Mouse (Mus musculus): ENCODE data around the gene Zfp128. TPM values are rescaled to one million over a fixed set of nuclear protein-coding genes. Genes with fewer than 3 reads are reported as not detected.

Gene Zfp128
- polyA plus RNA-seq, 1 experiment, result 3.4 TPM

DNA sequence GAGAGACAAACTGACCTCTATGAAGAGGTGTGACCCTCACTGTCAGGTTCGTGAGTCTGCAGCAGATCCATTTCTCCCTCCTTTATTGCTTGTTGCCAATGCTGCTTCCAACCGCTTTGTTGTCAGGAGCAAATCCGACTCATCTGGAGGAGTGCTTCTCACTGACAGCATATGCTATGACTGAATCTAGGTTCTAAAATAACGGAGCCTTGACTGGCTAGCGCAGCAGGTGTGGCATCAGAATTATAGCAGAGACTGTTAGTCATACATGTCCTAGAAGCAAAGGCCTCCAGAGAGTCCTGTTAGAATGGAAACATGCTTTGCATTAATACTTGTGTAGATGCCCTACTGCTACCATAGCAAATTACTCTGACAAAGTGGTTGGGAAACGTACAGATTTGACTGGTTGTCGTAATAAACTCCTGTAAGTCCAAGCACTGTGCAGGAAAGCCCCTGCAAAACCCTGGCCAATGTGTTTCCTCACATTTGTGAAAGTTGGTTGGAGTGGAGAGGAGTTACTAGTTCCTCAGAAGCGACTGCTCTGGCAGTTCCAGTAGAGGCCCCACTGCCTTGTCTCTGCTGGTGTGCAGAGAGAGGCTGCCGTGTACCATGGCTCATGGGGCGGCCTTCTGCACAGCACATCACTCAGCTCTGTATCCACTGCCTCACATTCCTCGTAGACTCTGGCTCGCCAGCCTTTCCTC, 5.7 kb downstream of the Zfp128 start:
- Histone ChIP-seq H3K36me3 (ENCODE audit: control insufficient read depth, insufficient read depth, low read length) (no peaks in the 10 kb centered on the region; the same call in 1 of the 2 replicates), H3K27ac (ENCODE audit: control insufficient read depth, insufficient read depth, low read depth, low read length) (no peak overlapping the region), H3K4me1 (ENCODE audit: control insufficient read depth, insufficient read depth, low read length) (no peaks in the 10 kb centered on the region), H3K27me3 (ENCODE audit: control insufficient read depth, insufficient read depth, low read length) (no peaks in the 10 kb centered on the region), H3K4me3 (ENCODE audit: control insufficient read depth, low read depth, low read length) (no peak overlapping the region)
- no peak for TF ChIP-seq CTCF (IDR thresholded peaks at IDR 0.05; ENCODE audit: control insufficient read depth, insufficient read depth, insufficient replicate concordance, low read depth, low read length)
- TF ChIP-seq POLR2A (IDR thresholded peaks at IDR 0.05; ENCODE audit: control insufficient read depth, low read depth, low read length), result no peak

DNA sequence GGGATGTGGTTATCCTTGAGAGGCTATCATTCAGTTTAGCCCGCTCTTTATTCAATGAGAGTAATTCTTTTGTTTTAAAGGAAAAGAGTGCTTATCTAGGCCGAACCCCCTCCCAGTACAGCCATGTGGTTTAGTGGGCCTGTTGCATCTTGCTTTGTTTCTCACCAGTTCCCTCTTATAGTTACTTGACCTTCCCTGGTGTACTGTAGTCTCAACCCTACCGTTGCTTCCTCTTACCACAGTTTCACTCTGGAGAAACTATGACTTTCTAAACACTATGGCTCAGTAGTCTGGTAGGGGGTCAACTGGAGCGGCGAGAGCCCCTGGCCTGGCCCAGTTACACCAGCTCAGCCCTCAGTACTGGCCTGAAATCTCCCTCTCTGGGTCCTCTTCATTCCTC, 6.6 kb downstream of the Zfp128 start:
- Histone ChIP-seq H3K27me3 (ENCODE audit: control insufficient read depth, insufficient read depth, low read length) (no peaks in the 10 kb centered on the region), H3K4me1 (ENCODE audit: control insufficient read depth, insufficient read depth, low read length) (no peaks in the 10 kb centered on the region), H3K4me3 (ENCODE audit: control insufficient read depth, low read depth, low read length) (no peak overlapping the region), H3K27ac (ENCODE audit: control insufficient read depth, insufficient read depth, low read depth, low read length) (no peak overlapping the region), H3K36me3 (ENCODE audit: control insufficient read depth, insufficient read depth, low read length) (no peaks in the 10 kb centered on the region; the same call in 1 of the 2 replicates)
- TF ChIP-seq POLR2A (IDR thresholded peaks at IDR 0.05; ENCODE audit: control insufficient read depth, low read depth, low read length) (no peak), CTCF (IDR thresholded peaks at IDR 0.05; ENCODE audit: control insufficient read depth, insufficient read depth, insufficient replicate concordance, low read depth, low read length) (no peak)

DNA sequence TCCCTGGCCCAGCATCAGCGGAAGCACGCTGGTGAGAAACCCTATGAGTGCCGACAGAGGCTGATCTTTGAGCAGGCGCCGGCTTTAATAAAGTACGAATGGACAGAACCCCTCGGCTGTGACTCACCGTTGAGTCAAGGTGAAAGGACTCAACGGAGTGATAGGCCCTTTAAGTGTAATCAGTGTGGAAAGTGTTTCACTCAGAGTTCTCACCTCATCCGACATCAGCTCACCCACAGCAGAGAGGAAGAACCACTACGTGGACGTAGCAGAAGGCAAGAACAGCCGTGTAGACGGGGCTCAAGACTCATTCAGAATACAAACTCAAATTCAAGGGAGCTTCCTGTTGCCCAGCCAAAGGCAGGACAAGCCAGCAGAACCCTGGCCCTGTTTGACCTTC, 10.0 kb downstream of the Zfp128 start:
- Histone ChIP-seq H3K4me1 (ENCODE audit: control insufficient read depth, insufficient read depth, low read length) (no peaks in the 10 kb centered on the region), H3K36me3 (ENCODE audit: control insufficient read depth, insufficient read depth, low read length) (no peaks in the 10 kb centered on the region; the same call in 1 of the 2 replicates), H3K27ac (ENCODE audit: control insufficient read depth, insufficient read depth, low read depth, low read length) (no peak overlapping the region), H3K4me3 (ENCODE audit: control insufficient read depth, low read depth, low read length) (no peak overlapping the region), H3K27me3 (ENCODE audit: control insufficient read depth, insufficient read depth, low read length) (no peaks in the 10 kb centered on the region)
- no peak for TF ChIP-seq POLR2A (IDR thresholded peaks at IDR 0.05; ENCODE audit: control insufficient read depth, low read depth, low read length)
- no peak for TF ChIP-seq CTCF (IDR thresholded peaks at IDR 0.05; ENCODE audit: control insufficient read depth, insufficient read depth, insufficient replicate concordance, low read depth, low read length)

DNA sequence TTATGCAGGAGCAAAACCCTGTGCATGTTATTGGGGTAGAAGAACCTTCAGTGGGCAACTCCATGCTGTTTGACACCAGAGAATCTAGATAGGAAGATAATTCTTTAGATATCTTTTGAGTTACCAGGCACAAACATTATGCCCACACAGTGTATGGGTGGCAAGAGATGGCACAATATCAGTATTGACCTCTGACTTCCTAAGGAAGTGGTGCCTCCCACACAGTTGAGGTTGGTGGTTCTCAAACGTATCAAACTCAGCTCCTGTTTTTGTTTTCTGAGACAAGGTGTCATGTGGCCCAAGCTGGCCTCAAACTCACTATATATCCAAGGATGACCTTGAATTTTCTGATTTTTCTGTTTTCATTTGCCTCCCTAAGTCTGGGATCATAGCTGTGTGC, 10.4 kb downstream of the Zfp128 start:
- no peak overlapping the region for H3K4me3 ChIP-seq (ENCODE audit: control insufficient read depth, low read depth, low read length)
- no peaks in the 10 kb centered on the region for H3K27me3 ChIP-seq (ENCODE audit: control insufficient read depth, insufficient read depth, low read length)
- H3K36me3 ChIP-seq (ENCODE audit: control insufficient read depth, insufficient read depth, low read length), result no peaks in the 10 kb centered on the region; the same call in 1 of the 2 replicates
- H3K27ac ChIP-seq (ENCODE audit: control insufficient read depth, insufficient read depth, low read depth, low read length), result no peak overlapping the region
- H3K4me1 ChIP-seq (ENCODE audit: control insufficient read depth, insufficient read depth, low read length), result no peaks in the 10 kb centered on the region
- TF ChIP-seq CTCF (IDR thresholded peaks at IDR 0.05; ENCODE audit: control insufficient read depth, insufficient read depth, insufficient replicate concordance, low read depth, low read length) (no peak), POLR2A (IDR thresholded peaks at IDR 0.05; ENCODE audit: control insufficient read depth, low read depth, low read length) (no peak)

DNA sequence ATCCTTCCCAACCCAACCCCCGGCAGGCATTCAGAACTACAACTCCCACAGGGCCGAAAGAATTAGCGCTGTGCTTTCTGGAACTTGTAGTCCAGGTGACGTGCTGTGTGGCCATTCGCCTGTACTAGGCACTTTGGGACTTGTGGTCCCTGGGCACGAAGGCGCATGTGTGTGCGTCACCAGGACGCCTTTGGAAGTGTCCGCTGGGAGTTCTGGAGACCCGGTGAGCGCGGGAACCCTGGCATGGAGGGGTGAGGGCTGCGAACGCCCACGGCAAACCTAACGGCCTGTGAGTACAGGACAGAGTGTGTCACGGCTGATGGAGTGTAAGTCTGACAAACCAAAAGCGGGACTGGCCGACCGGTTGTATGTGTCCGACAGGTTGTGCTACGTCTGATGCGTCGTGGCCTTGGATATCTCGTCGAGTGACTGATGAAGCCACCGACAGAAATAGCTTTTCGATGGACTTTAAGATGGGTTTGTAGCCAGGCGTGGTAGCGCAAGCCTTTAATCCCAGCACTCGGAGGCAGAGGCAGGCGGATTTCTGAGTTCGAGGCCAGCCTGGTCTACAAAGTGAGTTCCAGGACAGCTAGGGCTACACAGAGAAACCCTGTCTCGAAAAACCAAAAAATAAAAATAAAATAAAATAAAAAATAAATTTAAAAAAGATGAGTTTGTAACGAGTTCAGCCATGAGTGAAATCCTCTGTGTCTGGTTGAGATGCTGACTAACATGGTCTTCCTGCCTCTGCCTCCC, 16.9 kb downstream of the Zfp128 start, which contains the start of gene Zscan22:
Gene Zscan22 (plus strand): TSS at position 161 of the 756 bp plus-strand sequence.
- peaks cover 5% of the 10 kb centered on the region for H3K4me1 ChIP-seq (ENCODE audit: control insufficient read depth, insufficient read depth, low read length)
- H3K27ac ChIP-seq (ENCODE audit: control insufficient read depth, insufficient read depth, low read depth, low read length), result peak within 1 kb of the TSS; percentile 65
- H3K36me3 ChIP-seq (ENCODE audit: control insufficient read depth, insufficient read depth, low read length), result no peaks in the 10 kb centered on the region
- peak within 1 kb of the TSS; percentile 90 for H3K4me3 ChIP-seq (ENCODE audit: control insufficient read depth, low read depth, low read length)
- TF ChIP-seq POLR2A (IDR thresholded peaks at IDR 0.05; ENCODE audit: control insufficient read depth, low read depth, low read length) (peak; percentile 84), CTCF (IDR thresholded peaks at IDR 0.05; ENCODE audit: control insufficient read depth, insufficient read depth, insufficient replicate concordance, low read depth, low read length) (peak; percentile 6; the same call in 1 of the 2 replicates)
- no peaks in the 10 kb centered on the region for H3K27me3 ChIP-seq (ENCODE audit: control insufficient read depth, insufficient read depth, low read length)

DNA sequence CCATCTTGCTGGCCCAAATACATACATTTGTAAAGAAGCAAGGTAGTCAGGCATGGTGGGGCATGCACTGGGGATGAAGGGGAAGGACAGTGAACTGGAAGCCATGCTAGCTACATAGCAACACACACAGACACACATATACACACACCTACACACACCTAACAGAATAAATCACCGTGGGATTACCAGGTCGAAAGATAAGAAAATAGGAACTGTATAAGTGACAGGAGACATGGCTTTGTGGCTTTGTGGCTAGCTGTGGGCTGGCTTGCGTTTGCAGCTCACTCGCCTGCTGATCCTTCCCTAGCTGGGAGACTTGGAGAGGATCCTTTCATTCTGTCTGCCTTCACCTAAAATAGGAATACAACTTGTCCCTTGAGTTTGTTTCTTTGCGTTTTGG, 20.5 kb downstream of the Zfp128 start:
- Histone ChIP-seq H3K27ac (ENCODE audit: control insufficient read depth, insufficient read depth, low read depth, low read length) (no peak overlapping the region), H3K4me1 (ENCODE audit: control insufficient read depth, insufficient read depth, low read length) (peaks cover 5% of the 10 kb centered on the region), H3K36me3 (ENCODE audit: control insufficient read depth, insufficient read depth, low read length) (no peaks in the 10 kb centered on the region), H3K4me3 (ENCODE audit: control insufficient read depth, low read depth, low read length) (no peak overlapping the region), H3K27me3 (ENCODE audit: control insufficient read depth, insufficient read depth, low read length) (no peaks in the 10 kb centered on the region)
- TF ChIP-seq CTCF (IDR thresholded peaks at IDR 0.05; ENCODE audit: control insufficient read depth, insufficient read depth, insufficient replicate concordance, low read depth, low read length), result no peak
- TF ChIP-seq POLR2A (IDR thresholded peaks at IDR 0.05; ENCODE audit: control insufficient read depth, low read depth, low read length), result no peak

DNA sequence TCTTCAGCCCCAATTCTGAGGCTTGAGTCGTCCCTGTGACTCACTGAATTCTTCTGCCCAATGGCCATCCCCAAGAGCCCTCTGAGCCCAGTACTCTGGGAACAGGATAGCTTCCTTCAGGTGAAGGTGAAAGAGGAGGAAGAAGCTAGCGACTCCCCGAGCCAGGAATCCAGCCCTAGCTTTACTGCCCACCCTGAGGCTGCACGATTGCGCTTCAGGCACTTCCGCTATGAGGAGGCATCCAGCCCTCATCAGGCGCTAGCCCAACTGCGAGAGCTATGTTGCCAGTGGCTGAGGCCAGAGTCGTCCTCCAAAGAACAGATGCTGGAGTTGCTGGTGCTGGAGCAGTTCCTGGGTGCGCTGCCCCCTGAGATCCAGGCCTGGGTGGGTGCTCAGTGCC, 22.6 kb downstream of the Zfp128 start:
- no peak for TF ChIP-seq CTCF (IDR thresholded peaks at IDR 0.05; ENCODE audit: control insufficient read depth, insufficient read depth, insufficient replicate concordance, low read depth, low read length)
- TF ChIP-seq POLR2A (IDR thresholded peaks at IDR 0.05; ENCODE audit: control insufficient read depth, low read depth, low read length), result no peak
- Histone ChIP-seq H3K4me3 (ENCODE audit: control insufficient read depth, low read depth, low read length) (no peak overlapping the region), H3K27me3 (ENCODE audit: control insufficient read depth, insufficient read depth, low read length) (no peaks in the 10 kb centered on the region), H3K36me3 (ENCODE audit: control insufficient read depth, insufficient read depth, low read length) (no peaks in the 10 kb centered on the region), H3K27ac (ENCODE audit: control insufficient read depth, insufficient read depth, low read depth, low read length) (no peak overlapping the region), H3K4me1 (ENCODE audit: control insufficient read depth, insufficient read depth, low read length) (no peaks in the 10 kb centered on the region)

Measured in testis, adult 2 months (tissue).